Mouse (Mus musculus) bone marrow macrophage, adult 2 months (primary cell): ENCODE results near the gene Grasp.

Experiments
- CTCF ChIP-seq: IDR thresholded peaks from 2 replicates; pipeline ENCODE4 v1.5.1; 2012; ENCODE audit warnings: low read depth, mild to moderate bottlenecking, low read length, moderate library complexity
- POLR2A ChIP-seq: IDR thresholded peaks from 2 replicates; pipeline ENCODE4 v1.6.1; 2012; ENCODE audit warnings: mild to moderate bottlenecking, low read depth, low read length, borderline replicate concordance

GRCm38 (mm10) chr15:101201414-101201813, 22.6 kb upstream of the Grasp start:
- TF ChIP-seq POLR2A (no peak), CTCF (no peak)
